Mouse (Mus musculus): ENCODE data around the gene Olfr876. TPM values are rescaled to one million over a fixed set of nuclear protein-coding genes. Genes with fewer than 3 reads are reported as not detected.
"Not testable (repeated sequence)": the region's sequence is repeated elsewhere in the genome, so short reads cannot be mapped to it uniquely, and the experiment has no call there.

Olfr876 gene
- polyA plus RNA-seq (2014; fragmentation: Nextera tagmentation; extraction: Ambion mirVana) = not detected in 2 replicates

DNA sequence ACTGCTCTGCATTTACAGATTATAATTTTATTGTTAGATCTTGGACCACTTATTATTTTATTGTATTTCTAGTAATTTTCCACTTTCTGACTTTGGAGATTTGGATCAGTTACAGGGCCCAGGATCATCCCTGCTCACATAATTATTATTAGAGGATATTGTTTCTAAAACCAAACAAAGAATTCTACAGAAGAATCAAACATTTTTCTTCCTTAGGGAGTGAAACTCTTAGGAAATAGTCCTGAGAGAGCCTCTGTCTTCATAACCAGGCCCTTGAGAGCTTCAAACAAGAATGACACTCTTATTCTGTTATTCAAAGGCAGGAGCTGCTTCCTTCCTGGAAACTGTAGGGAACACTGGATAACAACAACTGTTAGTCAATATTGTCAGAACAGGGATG is at the start of gene Olfr876:
Olfr876 (plus strand) TSS at position 301 of the 400 bp plus-strand sequence.
- H3K4me2 ChIP-seq (ENCODE audit: low read depth, severe bottlenecking) = no peak within 1 kb of the TSS
- no peak within 1 kb of the TSS for H3K27ac ChIP-seq (replicated peaks; ENCODE audit: low read depth, low read length)
- DNase-seq (ENCODE audit: low spot score) (no peak), ATAC-seq (ENCODE audit: insufficient number of reproducible peaks, low FRiP score, low TSS enrichment, low read depth) (no peak)
- no peak within 1 kb of the TSS for H3K4me3 ChIP-seq (ENCODE audit: low read depth, low read length)
- H3K4me1 ChIP-seq (ENCODE audit: control insufficient read depth, insufficient read depth, low read length) = no peaks in the 10 kb centered on the region
- no peaks in the 10 kb centered on the region for H3K27me3 ChIP-seq (ENCODE audit: control insufficient read depth, insufficient read depth, low read length)
- H3K9me3 ChIP-seq (ENCODE audit: control insufficient read depth, low read length) = no peaks in the 10 kb centered on the region
- no peak within 1 kb of the TSS for H3K9ac ChIP-seq (ENCODE audit: low read length)
- no peaks in the 10 kb centered on the region for H3K36me3 ChIP-seq (ENCODE audit: control insufficient read depth, insufficient read depth, low read length)

DNA sequence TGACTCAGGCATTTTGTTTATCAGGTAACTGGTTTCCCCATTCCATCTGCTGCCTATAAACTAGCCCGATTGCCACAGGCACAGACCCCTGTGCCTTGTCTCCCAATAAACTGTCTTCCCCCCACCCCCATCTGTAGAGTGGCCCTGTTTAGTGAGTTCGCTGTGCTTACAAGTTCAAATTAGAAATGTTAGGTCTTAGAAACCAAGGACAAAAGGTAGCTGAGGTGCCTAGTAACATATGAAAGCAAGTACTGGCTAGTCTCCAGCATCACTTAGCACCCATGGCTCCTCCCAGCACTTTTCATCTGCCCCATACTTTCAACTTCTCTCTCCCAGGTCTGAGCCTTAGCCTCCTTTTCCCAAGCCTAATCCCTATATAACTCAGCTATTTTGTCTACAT is 41.1 kb upstream of the Olfr876 start:
- H3K27ac ChIP-seq (replicated peaks; ENCODE audit: low read depth, low read length) = no peak overlapping the region
- H3K4me2 ChIP-seq (ENCODE audit: low read depth, severe bottlenecking) = no peak overlapping the region
- 66% methylated on average over 2 of the region's 2 CpGs for WGBS
- H3K27me3 ChIP-seq (ENCODE audit: control insufficient read depth, insufficient read depth, low read length) = no peaks in the 10 kb centered on the region
- no peaks in the 10 kb centered on the region for H3K9me3 ChIP-seq (ENCODE audit: control insufficient read depth, low read length)
- no peak overlapping the region for H3K9ac ChIP-seq (ENCODE audit: low read length)
- no peak for ATAC-seq (ENCODE audit: insufficient number of reproducible peaks, low FRiP score, low TSS enrichment, low read depth)
- no peaks in the 10 kb centered on the region for H3K4me1 ChIP-seq (ENCODE audit: control insufficient read depth, insufficient read depth, low read length)
- no peak for DNase-seq (ENCODE audit: low spot score)
- H3K36me3 ChIP-seq (ENCODE audit: control insufficient read depth, insufficient read depth, low read length) = no peaks in the 10 kb centered on the region
- no peak overlapping the region for H3K4me3 ChIP-seq (ENCODE audit: low read depth, low read length)

DNA sequence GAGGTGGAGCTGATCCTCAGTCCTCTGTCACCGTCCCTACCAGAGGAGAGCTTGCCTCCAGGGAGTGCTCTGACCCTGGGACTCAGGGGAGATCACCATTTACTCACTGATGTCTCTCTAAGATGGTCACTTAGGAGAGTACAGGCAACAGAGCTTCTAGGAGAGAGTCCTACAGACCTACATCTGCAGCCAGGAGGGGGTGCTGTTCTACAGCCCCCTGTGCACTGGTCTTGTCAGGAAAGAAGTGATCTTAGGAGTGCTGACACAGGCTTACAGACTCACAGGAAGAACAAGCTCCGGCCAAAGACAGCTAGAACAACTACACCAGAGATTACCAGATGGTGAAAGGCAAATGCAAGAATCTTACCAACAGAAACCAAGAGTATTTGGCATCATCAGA is 40.3 kb upstream of the Olfr876 start:
- no peak overlapping the region for H3K4me2 ChIP-seq (ENCODE audit: low read depth, severe bottlenecking)
- 61% methylated on average over 2 of the region's 2 CpGs for WGBS
- H3K27me3 ChIP-seq (ENCODE audit: control insufficient read depth, insufficient read depth, low read length) = no peaks in the 10 kb centered on the region

DNA sequence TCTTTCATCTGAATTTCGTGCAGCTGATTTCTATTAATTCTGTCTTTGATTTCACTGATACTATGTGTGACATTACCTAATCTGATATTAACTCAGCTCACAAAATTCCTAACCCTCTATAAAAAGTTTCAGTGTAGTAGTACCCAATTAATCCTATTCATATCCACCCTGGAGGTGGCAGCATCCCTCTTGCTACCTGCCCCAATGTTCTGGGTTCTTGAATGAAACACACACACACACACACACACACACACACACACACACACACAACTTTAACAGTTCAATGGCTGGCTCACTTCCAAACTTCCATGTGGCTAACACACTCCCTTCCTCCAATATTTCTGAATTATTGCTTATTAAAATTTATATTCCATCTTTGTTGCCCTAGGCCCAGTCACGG is 32.2 kb upstream of the Olfr876 start:
- no peak for ATAC-seq (ENCODE audit: insufficient number of reproducible peaks, low FRiP score, low TSS enrichment, low read depth)
- 68% methylated on average over 2 of the region's 2 CpGs for WGBS

More for the DNA sequence above, 40.3 kb upstream of the Olfr876 start:
- Histone ChIP-seq H3K9ac (ENCODE audit: low read length) (no peak overlapping the region), H3K27ac (replicated peaks; ENCODE audit: low read depth, low read length) (no peak overlapping the region), H3K4me1 (ENCODE audit: control insufficient read depth, insufficient read depth, low read length) (no peaks in the 10 kb centered on the region), H3K4me3 (ENCODE audit: low read depth, low read length) (no peak overlapping the region), H3K36me3 (ENCODE audit: control insufficient read depth, insufficient read depth, low read length) (no peaks in the 10 kb centered on the region), H3K9me3 (ENCODE audit: control insufficient read depth, low read length) (no peaks in the 10 kb centered on the region)
- ATAC-seq (ENCODE audit: insufficient number of reproducible peaks, low FRiP score, low TSS enrichment, low read depth) (no peak), DNase-seq (ENCODE audit: low spot score) (peak; percentile 21)

DNA sequence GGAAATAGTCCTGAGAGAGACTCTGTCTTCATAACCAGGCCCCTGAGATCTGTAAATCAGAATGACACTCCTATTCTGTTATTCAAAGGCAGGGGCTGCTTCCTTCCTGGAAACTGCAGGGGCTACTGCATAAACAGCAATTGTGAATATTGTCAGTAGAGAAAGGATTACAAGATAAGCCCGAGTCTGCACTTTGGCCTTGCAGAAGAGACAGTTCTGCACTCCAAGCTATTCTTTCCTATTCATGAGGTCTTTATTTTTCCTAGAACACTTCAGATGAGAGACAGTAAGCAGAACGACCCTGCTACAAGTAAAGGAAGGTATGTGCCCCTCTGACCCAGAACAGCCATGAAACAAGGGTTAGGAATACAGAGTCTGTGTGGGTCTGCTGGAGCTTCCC is 31.1 kb upstream of the Olfr876 start, which contains the start of gene Olfr875:
Olfr875 (plus strand) TSS at position 99 of the 400 bp plus-strand sequence.
- 47% methylated on average over 2 of the region's 2 CpGs for WGBS
- DNase-seq (ENCODE audit: low spot score) (no peak), ATAC-seq (ENCODE audit: insufficient number of reproducible peaks, low FRiP score, low TSS enrichment, low read depth) (no peak)
- Histone ChIP-seq H3K36me3 (ENCODE audit: control insufficient read depth, insufficient read depth, low read length) (no peaks in the 10 kb centered on the region), H3K4me2 (ENCODE audit: low read depth, severe bottlenecking) (no peak within 1 kb of the TSS), H3K27ac (replicated peaks; ENCODE audit: low read depth, low read length) (no peak within 1 kb of the TSS), H3K4me3 (ENCODE audit: low read depth, low read length) (no peak within 1 kb of the TSS), H3K4me1 (ENCODE audit: control insufficient read depth, insufficient read depth, low read length) (no peaks in the 10 kb centered on the region), H3K9ac (ENCODE audit: low read length) (no peak within 1 kb of the TSS), H3K9me3 (ENCODE audit: control insufficient read depth, low read length) (no peaks in the 10 kb centered on the region), H3K27me3 (ENCODE audit: control insufficient read depth, insufficient read depth, low read length) (no peaks in the 10 kb centered on the region)

More for the DNA sequence above, 32.2 kb upstream of the Olfr876 start:
- H3K27me3 ChIP-seq (ENCODE audit: control insufficient read depth, insufficient read depth, low read length) = no peaks in the 10 kb centered on the region
- no peak overlapping the region for H3K27ac ChIP-seq (replicated peaks; ENCODE audit: low read depth, low read length)
- DNase-seq (ENCODE audit: low spot score) = no peak
- H3K4me1 ChIP-seq (ENCODE audit: control insufficient read depth, insufficient read depth, low read length) = no peaks in the 10 kb centered on the region
- H3K4me2 ChIP-seq (ENCODE audit: low read depth, severe bottlenecking) = no peak overlapping the region
- no peak overlapping the region for H3K9ac ChIP-seq (ENCODE audit: low read length)
- H3K9me3 ChIP-seq (ENCODE audit: control insufficient read depth, low read length) = no peaks in the 10 kb centered on the region
- H3K4me3 ChIP-seq (ENCODE audit: low read depth, low read length) = no peak overlapping the region
- no peaks in the 10 kb centered on the region for H3K36me3 ChIP-seq (ENCODE audit: control insufficient read depth, insufficient read depth, low read length)

DNA sequence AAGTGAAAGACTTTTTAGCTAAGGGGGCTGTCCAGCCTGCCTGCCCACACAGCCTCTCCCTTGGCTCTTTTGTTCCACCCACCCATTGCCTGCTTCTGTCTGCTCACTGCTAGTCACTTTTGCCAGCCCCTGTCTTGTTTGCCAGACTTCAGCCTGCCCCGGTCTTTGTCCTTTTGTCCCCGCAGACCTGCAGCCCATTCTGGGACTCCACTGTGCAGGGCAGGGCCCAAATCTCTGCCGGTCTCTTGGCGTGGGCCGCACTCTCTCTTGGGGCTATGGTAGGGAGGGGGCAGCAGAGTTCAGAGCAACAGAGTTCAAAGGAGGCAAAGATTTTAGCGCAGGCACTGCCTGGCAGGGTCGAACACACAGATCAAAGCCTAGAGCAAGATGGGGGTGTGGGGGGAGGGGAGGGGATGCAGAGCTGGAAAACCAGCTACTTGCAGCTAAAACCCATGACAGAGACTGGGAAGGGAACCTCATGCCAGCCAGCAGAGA is 20.0 kb upstream of the Olfr876 start:
- Histone ChIP-seq H3K27me3 (ENCODE audit: control insufficient read depth, insufficient read depth, low read length) (no peaks in the 10 kb centered on the region), H3K36me3 (ENCODE audit: control insufficient read depth, insufficient read depth, low read length) (no peaks in the 10 kb centered on the region), H3K4me2 (ENCODE audit: low read depth, severe bottlenecking) (peak overlapping the region; percentile 33; the same call in 1 of the 2 replicates), H3K4me3 (ENCODE audit: low read depth, low read length) (0 out of 2 replicates have a peak overlapping the region, but pooled peaks have one; percentile 6), H3K9me3 (ENCODE audit: control insufficient read depth, low read length) (no peaks in the 10 kb centered on the region), H3K27ac (replicated peaks; ENCODE audit: low read depth, low read length) (peak overlapping the region; percentile 72), H3K4me1 (ENCODE audit: control insufficient read depth, insufficient read depth, low read length) (0 out of 2 replicates have a peak, but pooled peaks cover 2% of the 10 kb centered on the region), H3K9ac (ENCODE audit: low read length) (peak overlapping the region; percentile 55)
- DNase-seq (ENCODE audit: low spot score) (peak; percentile 69), ATAC-seq (ENCODE audit: insufficient number of reproducible peaks, low FRiP score, low TSS enrichment, low read depth) (peak; percentile 92)
- 2% methylated on average over 7 of the region's 7 CpGs for WGBS

DNA sequence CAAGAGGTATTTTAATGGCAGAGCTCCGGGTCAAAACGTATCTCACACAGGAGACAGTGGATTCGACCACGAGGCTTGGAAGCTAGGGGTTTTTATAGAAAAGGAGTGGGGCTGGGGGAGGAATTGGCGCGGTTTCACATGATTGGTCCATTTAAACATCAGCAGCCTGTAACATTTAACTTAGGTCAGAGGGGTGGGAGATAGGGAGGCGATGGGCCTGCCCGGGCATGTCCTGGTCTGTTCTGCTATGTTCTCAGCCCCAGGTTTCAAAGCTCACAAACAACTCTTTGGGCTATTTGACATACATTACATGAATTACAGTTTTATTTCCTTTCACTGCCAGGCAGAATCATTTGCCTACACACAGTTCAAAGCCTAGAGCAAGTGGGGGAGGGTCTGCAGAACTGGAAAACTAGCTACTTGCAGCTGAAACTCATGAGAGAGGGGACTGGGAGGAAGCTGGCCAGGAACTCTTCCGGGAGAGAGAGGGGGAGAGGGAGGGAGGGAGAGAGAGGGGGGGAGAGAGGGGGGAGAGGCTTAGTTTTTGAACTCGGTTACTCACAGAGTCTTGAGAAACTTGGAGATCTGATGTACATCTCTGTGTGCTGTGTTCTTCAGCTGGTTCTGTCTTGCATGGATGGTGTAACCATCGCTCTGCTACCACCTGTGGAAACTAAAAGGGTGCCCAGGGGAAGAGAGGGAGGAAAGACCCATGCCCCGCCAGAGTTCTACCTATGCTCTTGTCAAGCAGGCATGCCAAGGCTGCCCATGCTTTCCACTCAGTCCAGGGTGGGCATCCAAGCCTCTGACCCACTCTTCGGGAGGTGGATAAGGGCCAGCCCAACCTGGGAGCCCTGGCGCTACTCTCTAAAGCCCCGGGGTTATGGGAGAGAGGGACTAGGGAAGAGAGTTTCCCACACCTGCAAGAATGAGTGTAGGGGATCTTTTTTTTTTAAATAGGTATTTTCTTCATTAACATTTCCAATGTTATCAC is 19.1 kb upstream of the Olfr876 start:
- peak; percentile 43 for DNase-seq (ENCODE audit: low spot score)
- 61% methylated on average over 9 of the region's 15 CpGs for WGBS
- H3K9ac ChIP-seq (ENCODE audit: low read length) = not testable (repeated sequence)

DNA sequence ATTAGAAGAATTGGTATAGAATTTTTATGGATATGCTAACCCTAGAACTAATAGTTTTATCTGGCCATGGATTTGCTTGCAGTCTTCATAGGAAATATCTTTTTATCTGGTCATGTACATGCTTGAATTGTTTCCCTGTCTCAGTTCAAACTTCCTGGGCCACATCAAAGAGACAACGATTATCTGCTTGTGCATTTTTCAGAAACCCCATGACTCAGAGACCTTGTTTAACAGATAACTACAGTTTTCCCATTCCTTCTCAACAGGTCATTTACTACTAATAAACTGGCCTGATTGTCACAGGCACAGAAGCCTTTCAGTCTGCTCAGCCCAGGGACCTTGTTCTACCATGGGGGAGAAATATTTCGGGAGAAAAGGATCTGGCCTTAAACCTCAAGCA is 16.4 kb upstream of the Olfr876 start:
- H3K9me3 ChIP-seq (ENCODE audit: control insufficient read depth, low read length) = no peaks in the 10 kb centered on the region
- no peaks in the 10 kb centered on the region for H3K27me3 ChIP-seq (ENCODE audit: control insufficient read depth, insufficient read depth, low read length)
- no peak overlapping the region for H3K4me2 ChIP-seq (ENCODE audit: low read depth, severe bottlenecking)
- no peak overlapping the region for H3K4me3 ChIP-seq (ENCODE audit: low read depth, low read length)
- 87% methylated on average over 2 of the region's 2 CpGs for WGBS
- no peaks in the 10 kb centered on the region for H3K36me3 ChIP-seq (ENCODE audit: control insufficient read depth, insufficient read depth, low read length)
- no peak overlapping the region for H3K9ac ChIP-seq (ENCODE audit: low read length)
- DNase-seq (ENCODE audit: low spot score) (no peak), ATAC-seq (ENCODE audit: insufficient number of reproducible peaks, low FRiP score, low TSS enrichment, low read depth) (no peak)
- H3K27ac ChIP-seq (replicated peaks; ENCODE audit: low read depth, low read length) = no peak overlapping the region
- 0 out of 2 replicates have a peak, but pooled peaks cover 2% of the 10 kb centered on the region for H3K4me1 ChIP-seq (ENCODE audit: control insufficient read depth, insufficient read depth, low read length)

More for the DNA sequence above, 19.1 kb upstream of the Olfr876 start:
- H3K27me3 ChIP-seq (ENCODE audit: control insufficient read depth, insufficient read depth, low read length); H3K4me1 ChIP-seq (ENCODE audit: control insufficient read depth, insufficient read depth, low read length); H3K36me3 ChIP-seq (ENCODE audit: control insufficient read depth, insufficient read depth, low read length); H3K9me3 ChIP-seq (ENCODE audit: control insufficient read depth, low read length); H3K4me3 ChIP-seq (ENCODE audit: low read depth, low read length): not testable (repeated sequence)
- peak; percentile 53 for ATAC-seq (ENCODE audit: insufficient number of reproducible peaks, low FRiP score, low TSS enrichment, low read depth)
- H3K27ac ChIP-seq (replicated peaks; ENCODE audit: low read depth, low read length) = peak overlapping the region; percentile 72; the same call in 1 of the 2 replicates
- H3K4me2 ChIP-seq (ENCODE audit: low read depth, severe bottlenecking) = peak overlapping the region; percentile 33; the same call in 1 of the 2 replicates
